Mouse (Mus musculus): Measurements from ENCODE around the gene Tigd4. TPM values are rescaled to one million over a fixed set of nuclear protein-coding genes. Genes with fewer than 3 reads are reported as not detected.

Gene Tigd4
- total RNA-seq, 2 experiments from 2014 or later = not detected

DNA sequence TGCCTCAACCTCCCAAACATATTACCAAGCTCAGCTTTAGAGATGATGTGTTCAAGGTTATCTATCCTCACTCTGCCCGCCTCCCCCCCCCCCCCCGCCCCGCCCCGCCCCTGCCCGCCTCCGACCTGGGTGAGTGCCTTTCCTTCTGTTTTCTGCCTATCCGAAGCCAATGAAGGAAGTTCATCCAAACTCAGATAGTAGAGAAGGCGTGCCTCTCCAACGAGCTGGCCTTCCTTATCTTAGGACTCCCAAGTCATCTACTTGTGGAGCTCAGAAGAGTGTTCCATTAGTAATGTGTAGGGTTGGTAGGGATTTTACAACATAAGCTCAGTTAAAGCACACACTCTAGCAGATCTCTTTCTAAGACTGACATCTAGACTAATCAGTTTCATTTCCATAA, 9.8 kb downstream of the Tigd4 start:
- ATAC-seq (replicated peaks; ENCODE audit: low FRiP score, poor library complexity, severe bottlenecking) = no peak

GRCm38 (mm10) chr3:84610183-84610710, 16.9 kb downstream of the Tigd4 start:
- ATAC-seq (replicated peaks; ENCODE audit: low FRiP score, poor library complexity, severe bottlenecking) = no peak

GRCm38 (mm10) chr3:84615050-84615855, 21.9 kb downstream of the Tigd4 start:
- no peak for ATAC-seq (replicated peaks; ENCODE audit: low FRiP score, poor library complexity, severe bottlenecking)

- no peak for ATAC-seq (replicated peaks; ENCODE audit: low FRiP score, poor library complexity, severe bottlenecking)
Measured at GRCm38 (mm10) chr3:84615856-84616225, 22.5 kb downstream of the Tigd4 start.

- ATAC-seq (replicated peaks; ENCODE audit: low FRiP score, poor library complexity, severe bottlenecking) = no peak
Measured at GRCm38 (mm10) chr3:84618627-84619026, 25.3 kb downstream of the Tigd4 start.

DNA sequence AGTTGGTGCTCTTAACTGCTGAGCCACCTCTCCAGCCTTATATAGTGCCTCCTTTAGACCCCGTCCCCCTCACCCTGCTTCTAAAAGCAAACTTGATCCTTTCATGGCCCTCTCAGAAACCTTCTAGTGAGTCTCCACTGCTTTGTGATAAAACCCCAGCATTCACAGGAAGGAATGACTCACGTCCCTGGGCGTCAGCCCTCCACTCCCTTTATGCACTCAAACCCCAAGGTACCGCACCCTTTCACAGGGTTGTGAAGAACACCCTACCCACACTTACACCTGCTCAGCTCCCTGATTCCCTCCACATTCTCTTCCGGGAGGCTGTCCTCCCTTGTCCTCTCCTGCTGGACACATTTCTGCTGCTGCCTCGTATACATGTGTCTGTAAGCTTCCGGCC, 25.7 kb downstream of the Tigd4 start:
- ATAC-seq (replicated peaks; ENCODE audit: low FRiP score, poor library complexity, severe bottlenecking) = no peak

- ATAC-seq (replicated peaks; ENCODE audit: low FRiP score, poor library complexity, severe bottlenecking) = no peak
Measured at GRCm38 (mm10) chr3:84619725-84620124, 26.4 kb downstream of the Tigd4 start.

- no peak for ATAC-seq (replicated peaks; ENCODE audit: low FRiP score, poor library complexity, severe bottlenecking)
Measured at GRCm38 (mm10) chr3:84622026-84622425, 28.7 kb downstream of the Tigd4 start.

DNA sequence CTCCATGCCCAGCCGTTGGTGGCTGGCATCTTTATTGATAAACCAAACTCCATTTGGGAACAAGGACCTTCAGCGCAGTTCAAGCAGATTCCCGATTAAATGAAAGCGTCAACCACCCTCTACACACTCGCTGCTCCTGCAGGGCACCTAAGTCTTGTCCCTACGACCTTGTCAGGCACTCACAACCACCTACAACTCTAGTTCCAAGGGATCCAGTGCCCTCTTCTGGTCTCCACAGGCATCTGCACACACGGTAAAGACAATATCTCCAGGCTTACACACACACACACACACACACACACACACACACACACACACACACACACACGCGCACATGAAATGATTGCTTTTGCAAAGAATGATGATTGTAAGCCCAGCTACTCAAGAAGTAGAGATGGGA, 38.2 kb downstream of the Tigd4 start:
- ATAC-seq (replicated peaks; ENCODE audit: low FRiP score, poor library complexity, severe bottlenecking) = no peak

DNA sequence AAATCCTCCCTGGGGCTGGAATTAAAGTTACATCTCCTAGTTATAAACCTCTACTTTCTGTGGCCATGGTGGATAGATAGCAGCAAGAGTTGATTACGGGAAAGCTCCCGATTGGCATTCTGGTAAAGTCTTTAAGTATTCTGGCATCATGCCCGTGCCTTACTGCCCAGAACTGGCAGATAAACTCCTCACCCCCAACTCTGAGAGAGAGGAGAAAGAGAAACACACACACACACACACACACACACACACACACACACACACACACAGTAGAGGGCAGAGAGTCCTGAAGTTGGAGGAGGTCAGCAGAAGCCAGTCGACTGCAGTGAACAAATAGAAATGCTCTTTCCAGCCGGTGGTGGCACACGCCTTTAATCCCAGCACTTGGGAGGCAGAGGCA, 43.7 kb downstream of the Tigd4 start:
- no peak for ATAC-seq (replicated peaks; ENCODE audit: low FRiP score, poor library complexity, severe bottlenecking)

- no peak for ATAC-seq (replicated peaks; ENCODE audit: low FRiP score, poor library complexity, severe bottlenecking)
Measured at GRCm38 (mm10) chr3:84637890-84638578, 44.7 kb downstream of the Tigd4 start.

GRCm38 (mm10) chr3:84638858-84639257, 45.5 kb downstream of the Tigd4 start:
- no peak for ATAC-seq (replicated peaks; ENCODE audit: low FRiP score, poor library complexity, severe bottlenecking)

DNA sequence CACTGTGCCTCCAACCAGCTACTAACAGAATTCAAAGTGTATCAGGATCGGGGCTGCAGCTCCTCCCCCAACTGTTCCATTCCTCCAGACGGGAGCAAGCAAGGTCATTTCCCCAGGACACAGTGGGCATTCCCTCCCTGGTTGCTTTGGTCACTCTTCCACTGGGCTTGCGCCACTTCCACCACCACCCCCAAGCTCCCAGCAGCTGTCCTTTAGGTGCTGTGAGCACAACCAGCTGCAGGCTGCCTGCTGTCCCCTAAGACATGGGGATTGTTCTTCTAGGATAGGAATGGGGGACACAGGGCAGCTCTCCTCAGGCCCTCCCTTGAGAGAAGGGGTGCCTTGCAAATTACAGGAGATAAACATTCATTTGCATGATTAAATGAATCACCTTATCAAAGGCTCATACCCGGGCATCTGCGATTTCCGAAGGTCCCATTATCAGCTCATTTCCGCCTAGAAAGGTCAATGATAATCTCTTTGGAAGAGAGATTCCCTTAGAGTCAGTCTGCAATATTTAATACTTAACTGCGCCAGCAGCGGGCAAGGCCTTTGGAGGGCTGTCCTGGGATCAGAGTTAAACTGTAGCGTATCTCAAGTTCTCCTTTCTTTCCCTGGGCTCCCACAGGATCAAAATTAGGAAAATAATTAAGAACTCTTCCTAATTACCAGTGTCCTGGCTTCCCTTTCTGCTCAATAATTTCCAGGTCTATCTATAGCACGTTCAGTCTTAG, 46.6 kb downstream of the Tigd4 start:
- no peak for ATAC-seq (replicated peaks; ENCODE audit: low FRiP score, poor library complexity, severe bottlenecking)

DNA sequence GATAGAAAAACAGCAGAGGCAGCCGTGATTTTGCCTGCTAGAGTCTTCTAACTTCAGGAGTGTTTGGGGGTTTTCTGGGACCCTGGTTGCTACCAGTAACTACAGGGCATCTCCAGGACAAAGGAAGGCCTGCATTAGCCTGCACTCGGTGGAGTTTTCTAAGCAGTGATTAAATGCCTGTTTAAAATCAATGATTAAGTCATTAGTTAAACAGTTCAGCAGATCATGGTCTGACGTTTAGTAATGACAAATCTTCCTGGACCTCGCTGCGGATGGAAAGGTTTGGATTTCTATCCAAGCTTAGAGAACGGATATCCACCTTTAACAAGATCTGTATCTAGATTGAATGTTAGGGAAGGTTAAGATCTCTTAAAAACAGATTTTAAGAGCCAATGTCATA, 47.2 kb downstream of the Tigd4 start:
- no peak for ATAC-seq (replicated peaks; ENCODE audit: low FRiP score, poor library complexity, severe bottlenecking)

- no peak for ATAC-seq (replicated peaks; ENCODE audit: low FRiP score, poor library complexity, severe bottlenecking)
Measured at GRCm38 (mm10) chr3:84641391-84641790, 48.0 kb downstream of the Tigd4 start.

GRCm38 (mm10) chr3:84642942-84643341, 49.6 kb downstream of the Tigd4 start:
- ATAC-seq (replicated peaks; ENCODE audit: low FRiP score, poor library complexity, severe bottlenecking) = no peak

GRCm38 (mm10) chr3:84645156-84646006, 52.0 kb downstream of the Tigd4 start:
- ATAC-seq (replicated peaks; ENCODE audit: low FRiP score, poor library complexity, severe bottlenecking) = no peak

DNA sequence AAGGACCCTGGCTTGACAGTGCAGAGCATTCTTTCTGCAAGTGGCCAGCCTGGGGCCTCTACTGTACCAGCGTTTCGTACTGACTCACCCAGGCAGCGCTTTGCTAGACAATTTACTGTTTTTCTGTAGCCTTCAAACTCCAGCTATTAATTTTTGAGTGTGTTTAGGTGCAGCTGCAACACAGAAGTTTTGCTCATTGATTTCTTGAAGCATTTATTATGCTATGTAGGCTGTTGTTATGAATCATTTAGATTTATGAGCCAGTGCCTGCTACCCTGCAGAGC, 52.6 kb downstream of the Tigd4 start:
- ATAC-seq (replicated peaks; ENCODE audit: low FRiP score, poor library complexity, severe bottlenecking) = no peak

DNA sequence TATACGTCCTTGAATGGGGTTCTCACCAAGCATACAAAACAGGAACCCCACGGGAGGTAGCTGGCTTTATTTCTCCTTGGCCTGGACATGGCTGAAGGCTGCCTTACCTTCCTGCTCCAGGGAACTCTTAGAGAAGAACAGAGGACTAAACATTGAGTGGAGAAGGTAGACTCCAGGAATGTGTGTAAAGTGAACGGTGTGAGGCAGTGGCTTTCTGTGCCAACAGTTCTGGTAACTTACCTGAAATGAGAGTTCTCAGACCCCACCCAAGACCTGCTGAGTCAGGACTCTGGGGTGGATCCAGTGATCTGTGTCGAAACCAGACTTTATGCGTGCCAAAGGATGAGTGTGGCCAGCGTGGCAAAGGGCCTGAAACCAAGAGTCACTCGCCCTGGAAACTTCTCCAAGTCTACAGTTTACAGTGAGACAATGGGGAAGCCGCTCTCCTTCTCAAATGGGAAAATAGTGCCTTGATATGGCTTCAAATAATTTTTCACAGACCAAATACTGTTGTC, 53.0 kb downstream of the Tigd4 start:
- ATAC-seq (replicated peaks; ENCODE audit: low FRiP score, poor library complexity, severe bottlenecking) = no peak
